Mouse (Mus musculus) gastrocnemius, adult 18-20 months (tissue): Measurements from ENCODE around the gene Slc25a24. TPM values are rescaled to one million over a fixed set of nuclear protein-coding genes. Genes with fewer than 3 reads are reported as not detected.

Experiments
- DNase-seq: peaks from one replicate; pipeline ENCODE4 v3.0.0; 2021; ENCODE audit warnings: low spot score
- total RNA-seq, 2 experiments: library from RNA; stranded (reverse); gene quantifications; 2 replicates each; pipeline ENCODE4 v1.2.3; 2021

The Slc25a24 gene
- total RNA-seq, 2 experiments from 2014 or later: 3.2 to 3.8 TPM

GRCm38 (mm10) chr3:109169121-109169520 is 46.2 kb downstream of the Slc25a24 start:
- no peak for DNase-seq

- DNase-seq: peak; percentile 55
Measured at GRCm38 (mm10) chr3:109171070-109171778, 48.3 kb downstream of the Slc25a24 start.

GRCm38 (mm10) chr3:109174394-109174793 is 51.4 kb downstream of the Slc25a24 start:
- DNase-seq: no peak

GRCm38 (mm10) chr3:109178705-109179104 is 55.8 kb downstream of the Slc25a24 start:
- no peak for DNase-seq

- DNase-seq: no peak
Measured at GRCm38 (mm10) chr3:109179528-109180076, 56.7 kb downstream of the Slc25a24 start.

- DNase-seq: no peak
Measured at GRCm38 (mm10) chr3:109196166-109196565, 73.2 kb downstream of the Slc25a24 start.

- DNase-seq: no peak
Measured at GRCm38 (mm10) chr3:109199280-109199679, 76.3 kb downstream of the Slc25a24 start.

GRCm38 (mm10) chr3:109212322-109212721 is 89.4 kb downstream of the Slc25a24 start:
- no peak for DNase-seq

GRCm38 (mm10) chr3:109216352-109216751 is 93.4 kb downstream of the Slc25a24 start:
- DNase-seq: no peak

Other genes with a start within 250 kb of the Slc25a24 start
- gene Fndc7, start 233.1 kb upstream of the Slc25a24 start, total RNA-seq: not detected
- 10 to 100 TPM; 12.7 to 17.3 TPM for gene Prpf38b, start 211.4 kb upstream of the Slc25a24 start, total RNA-seq
- not detected for gene Henmt1, start 183.3 kb upstream of the Slc25a24 start, total RNA-seq
- not detected for gene Gm9857, start 182.7 kb upstream of the Slc25a24 start, total RNA-seq
- gene Fam102b, start 95.5 kb upstream of the Slc25a24 start, total RNA-seq: 1 to 10 TPM; 5.2 to 6.1 TPM
- gene Slc25a54, start 42.7 kb upstream of the Slc25a24 start, total RNA-seq: not detected
- 1 to 10 TPM; 1.5 to 1.9 TPM for gene Vav3, start 217.5 kb downstream of the Slc25a24 start, total RNA-seq